24 mouse cellular contexts compared by ENCODE assay signal in the genomic region with DNA sequence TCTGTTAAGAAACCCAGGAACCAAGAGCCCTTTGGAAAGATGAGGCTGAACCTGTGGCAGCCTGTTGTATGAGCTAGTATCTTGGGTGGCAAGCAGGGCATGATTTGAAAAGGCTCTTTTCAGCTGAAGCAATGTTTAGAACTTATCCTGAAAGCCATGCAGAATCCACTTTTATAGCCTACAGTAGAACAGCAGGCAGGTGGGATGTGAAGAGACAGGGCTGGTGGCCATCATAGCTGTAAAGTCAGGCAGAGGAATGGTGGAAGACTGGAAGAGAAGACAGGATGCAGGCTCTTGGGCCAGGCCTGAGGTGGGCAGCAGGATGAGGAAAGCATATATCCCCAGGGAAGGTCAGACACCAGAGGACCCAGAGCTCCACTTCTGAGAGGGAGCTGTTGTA.
"Had no signal": no experiment of that assay in that cellular context is flagged by ENCODE, and none has a peak within 500 bp of the region (broad histone marks: within the 10 kb centered on the region; RNA-seq: fewer than 3 reads in every experiment).

No protein-coding gene starts in this region.

- DNase-seq: kidney, adult 11 months; kidney, adult 8-10 months; kidney, postnatal 10 days; kidney, postnatal 36 days; liver; lung, adult 18-20 months; lung, postnatal 10 days; lung, postnatal 36 days; spleen, adult 18-20 months; thymus, adult 18-20 months; thymus, postnatal 36 days had no signal

- H3K27ac ChIP-seq: intestine, embryonic 15.5 days; kidney, embryonic 15.5 days; limb, embryonic 10.5 days; limb, embryonic 13.5 days; liver, embryonic 12.5 days; liver, embryonic 15.5 days; lung, embryonic 15.5 days; midbrain, embryonic 10.5 days; midbrain, embryonic 15.5 days; neural tube, embryonic 12.5 days; neural tube, embryonic 15.5 days; stomach, embryonic 15.5 days had no signal

- H3K4me3 ChIP-seq: intestine, embryonic 15.5 days; kidney, embryonic 15.5 days; limb, embryonic 10.5 days; limb, embryonic 13.5 days; liver, embryonic 12.5 days; liver, embryonic 15.5 days; lung, embryonic 15.5 days; megakaryocyte, embryonic 14.5 days; midbrain, embryonic 10.5 days; midbrain, embryonic 15.5 days; neural tube, embryonic 12.5 days; neural tube, embryonic 15.5 days; stomach, embryonic 15.5 days had no signal
